Mouse (Mus musculus) ovary, adult 10 weeks (tissue): ENCODE data around the gene Whamm. TPM values are rescaled to one million over a fixed set of nuclear protein-coding genes. Genes with fewer than 3 reads are reported as not detected.

Experiments used
- polyA plus RNA-seq: library from polyadenylated mRNA; stranded (reverse); fragments of 350-450 nt; fragmentation: Illumina TruSeq; extraction: RNeasy Lipid Tissue Mini Kit (QIAGEN cat#74804); gene quantifications from one replicate; pipeline ENCODE4 v1.2.3, GENCODE M21; 2014

Whamm gene
- polyA plus RNA-seq = 7.1 TPM

DNA sequence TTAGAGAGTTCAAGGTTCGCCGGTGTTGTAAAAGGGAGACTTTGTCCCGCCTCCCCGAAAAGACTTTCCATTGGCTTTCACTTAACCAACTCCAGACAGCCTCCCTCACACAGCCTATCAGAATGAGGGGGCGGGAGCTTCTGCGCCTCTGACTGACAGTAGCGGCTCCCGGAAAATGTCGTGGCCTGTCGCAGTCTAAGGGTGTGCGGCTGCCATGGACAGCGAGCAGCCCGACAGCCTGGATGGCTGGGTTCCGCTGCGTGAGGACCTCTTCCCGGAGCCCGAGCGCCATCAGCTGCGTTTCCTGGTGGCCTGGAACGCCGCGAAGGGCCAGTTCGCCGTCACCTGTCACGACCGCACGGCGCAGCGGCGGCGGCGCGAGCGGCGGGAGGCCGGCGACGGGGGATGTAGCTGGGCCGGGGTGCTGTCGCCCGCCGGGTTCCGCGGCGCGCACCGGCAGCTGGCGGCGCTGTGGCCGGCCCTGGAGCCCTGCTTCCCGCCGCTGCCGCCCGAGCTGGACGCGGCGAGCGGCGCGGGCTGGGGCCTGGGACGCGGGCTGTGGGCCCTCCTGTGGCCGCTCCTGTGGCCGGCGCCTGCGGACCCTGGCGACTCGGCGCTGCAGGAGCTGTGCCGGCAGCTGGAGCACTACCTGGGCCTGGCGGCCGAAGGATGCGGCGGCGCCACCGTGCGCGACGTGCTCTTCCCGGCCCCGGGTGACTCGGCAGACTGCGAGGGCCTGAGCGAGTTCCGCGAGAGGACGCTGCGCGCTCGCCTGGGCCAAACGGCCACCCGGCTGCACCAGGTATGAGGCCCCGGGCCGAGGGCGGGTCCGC, at the start of gene Whamm:
Gene Whamm (plus strand): TSS at position 159 of the 833 bp plus-strand sequence.

DNA sequence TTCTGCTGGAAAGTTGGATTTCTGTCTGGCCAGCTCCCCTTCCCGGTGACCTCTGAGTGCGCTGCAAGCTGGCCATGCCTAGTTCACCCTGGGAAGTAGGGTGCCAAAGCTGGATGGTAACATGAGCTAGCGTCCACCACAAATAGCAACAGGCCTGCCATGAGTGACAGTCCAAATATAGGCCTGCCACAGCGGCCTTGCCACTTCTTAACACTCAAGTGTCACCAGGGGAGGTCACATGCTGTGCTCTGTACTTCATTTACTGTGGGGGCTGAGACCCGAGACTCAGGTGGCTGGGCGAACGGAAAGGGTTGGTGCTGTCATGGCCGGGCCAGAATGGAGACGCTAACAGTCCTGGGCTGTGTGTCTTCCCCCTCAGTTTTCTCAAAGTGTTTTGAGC, 4.2 kb upstream of the Whamm start, which contains the start of gene Fsd2:
Gene Fsd2 (minus strand): TSS at position 53 of the 400 bp plus-strand sequence.

Other genes with a start within 250 kb of the Whamm start
- gene Rps17, start 226.0 kb upstream of the Whamm start, polyA plus RNA-seq = 469 TPM
- 39.3 TPM for gene Cpeb1, start 115.8 kb upstream of the Whamm start, polyA plus RNA-seq
- gene Ap3b2, start 77.3 kb upstream of the Whamm start, polyA plus RNA-seq = 0.34 TPM
- not detected for gene BC048679, start 73.0 kb upstream of the Whamm start, polyA plus RNA-seq
- 0.29 TPM for gene Fsd2, start 4.3 kb upstream of the Whamm start, polyA plus RNA-seq
- 2.4 TPM for gene Homer2, start 136.3 kb downstream of the Whamm start, polyA plus RNA-seq
- gene Ramac, start 191.7 kb downstream of the Whamm start, polyA plus RNA-seq = 223 TPM
- 6.2 TPM for gene 3110040N11Rik, start 218.2 kb downstream of the Whamm start, polyA plus RNA-seq